Mouse (Mus musculus): Measurements from ENCODE around the gene Gm49373.

GRCm38 (mm10) chr9:21030781-21031250, 42.1 kb downstream of the Gm49373 start:
- TF ChIP-seq CTCF (IDR thresholded peaks at IDR 0.05; ENCODE audit: low read depth), result peak; percentile 78
- no peak for TF ChIP-seq EP300 (optimal IDR thresholded peaks at IDR 0.05)
